Mouse (Mus musculus): Measurements from ENCODE around the gene Gm10354. TPM values are rescaled to one million over a fixed set of nuclear protein-coding genes. Genes with fewer than 3 reads are reported as not detected.
"Not testable (repeated sequence)": the region's sequence is repeated elsewhere in the genome, so short reads cannot be mapped to it uniquely, and the experiment has no call there.

Gene Gm10354
- polyA plus RNA-seq, 1 experiment from 2014 or later, result not detected

DNA sequence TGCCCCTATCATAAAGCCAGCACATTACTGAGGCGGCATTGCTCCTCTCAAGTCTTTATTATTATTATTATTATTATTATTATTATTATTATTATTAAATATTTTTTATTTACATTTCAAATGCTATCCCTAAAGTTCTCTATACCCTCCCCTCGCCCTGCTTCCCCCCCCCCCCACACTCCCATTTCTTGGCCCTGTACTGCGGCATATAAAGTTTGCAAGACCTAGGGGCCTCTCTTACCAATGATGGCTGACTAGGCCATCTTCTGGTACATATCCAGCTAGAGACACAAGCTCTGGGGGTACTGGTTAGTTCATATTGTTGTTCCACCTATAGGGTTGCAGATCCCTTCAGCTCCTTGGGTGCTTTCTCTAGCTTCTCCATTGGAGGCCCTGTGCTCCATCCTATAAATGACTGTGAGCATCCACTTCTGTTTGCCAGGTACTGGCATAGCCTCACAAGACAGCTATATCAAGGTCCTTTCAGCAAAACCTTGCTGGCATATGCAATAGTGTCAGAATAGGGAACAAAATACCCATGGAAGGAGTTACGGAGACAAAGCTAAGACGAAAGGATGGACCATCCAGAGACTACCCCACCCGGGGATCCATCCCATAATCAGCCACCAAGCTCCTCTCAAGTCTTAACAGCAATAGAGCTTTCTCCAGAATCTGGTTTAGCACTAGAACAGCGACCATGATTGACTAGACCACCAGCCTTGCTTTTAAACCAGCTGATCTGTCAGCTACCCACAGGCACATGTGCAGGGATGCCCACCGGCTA is 11.8 kb upstream of the Gm10354 start:
- not testable (repeated sequence) for H3K4me3 ChIP-seq; H3K27ac ChIP-seq; H3K4me1 ChIP-seq; H3K27me3 ChIP-seq (ENCODE audit: insufficient read depth, poor library complexity, severe bottlenecking); H3K36me3 ChIP-seq
- peaks cover 17% of the 10 kb centered on the region for H3K9me3 ChIP-seq
- 74% methylated on average over 8 of the region's 8 CpGs for WGBS
- peak; percentile 69 for DNase-seq (ENCODE audit: low spot score)

DNA sequence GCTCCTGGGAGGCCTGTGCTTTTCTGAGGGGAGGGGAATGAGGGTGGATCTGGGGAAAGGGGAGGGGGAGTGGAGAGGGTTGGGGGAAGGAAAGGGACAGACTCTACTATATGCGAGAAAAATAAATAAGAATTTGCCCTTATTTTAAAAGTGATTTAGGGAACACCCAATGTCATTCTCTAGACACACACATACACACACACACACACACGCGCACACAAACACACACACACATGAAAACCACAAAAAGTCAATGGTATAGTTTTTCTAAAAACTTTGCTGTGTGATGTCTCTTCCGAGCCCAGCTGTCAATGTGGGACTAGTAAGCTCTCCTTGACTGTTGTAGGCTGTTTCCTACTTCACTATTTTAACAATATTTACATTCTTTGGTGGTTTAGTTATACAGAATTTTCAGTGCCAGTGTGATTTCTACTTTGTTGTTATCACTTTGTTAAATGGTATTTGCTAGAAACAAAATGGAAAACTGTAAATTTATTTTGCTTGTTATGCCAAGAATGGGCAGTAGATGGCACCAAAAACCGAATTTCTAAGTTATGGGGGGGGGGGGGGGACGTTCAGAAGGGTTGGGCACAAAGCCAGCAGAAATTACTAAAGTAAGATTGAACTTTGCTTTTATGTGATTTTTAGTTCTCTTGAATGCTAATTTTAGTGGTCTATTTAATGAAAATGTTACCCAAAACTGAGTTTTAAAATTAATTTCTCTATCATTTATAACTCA is 8.1 kb upstream of the Gm10354 start:
- not testable (repeated sequence) for H3K27me3 ChIP-seq (ENCODE audit: insufficient read depth, poor library complexity, severe bottlenecking); DNase-seq (ENCODE audit: low spot score); H3K4me3 ChIP-seq; H3K4me1 ChIP-seq; H3K27ac ChIP-seq; H3K36me3 ChIP-seq
- H3K9me3 ChIP-seq, result peaks cover 11% of the 10 kb centered on the region
- 49% methylated on average over 6 of the region's 6 CpGs for WGBS

DNA sequence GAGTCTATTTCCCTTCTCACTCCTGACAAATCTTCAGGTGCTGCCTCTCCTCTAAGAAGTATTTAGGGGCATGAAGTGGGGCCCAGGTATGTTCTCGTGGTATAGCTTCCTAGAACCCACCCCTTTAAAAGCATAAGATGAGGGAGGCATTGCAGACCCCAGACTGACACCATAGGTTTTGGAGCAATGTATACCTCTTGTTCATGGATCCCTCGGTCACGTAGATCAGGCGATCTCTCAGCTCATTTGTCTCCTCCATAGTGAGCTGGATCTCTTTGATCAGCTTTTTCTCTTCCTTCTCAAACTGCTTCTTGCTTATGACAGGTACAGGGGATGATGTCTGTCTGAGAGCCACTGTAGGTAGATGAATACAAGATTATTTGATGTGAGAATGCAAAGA is 1.4 kb downstream of the Gm10354 start:
- H3K36me3 ChIP-seq; H3K27me3 ChIP-seq (ENCODE audit: insufficient read depth, poor library complexity, severe bottlenecking); H3K27ac ChIP-seq; H3K4me3 ChIP-seq; H3K4me1 ChIP-seq: not testable (repeated sequence)
- WGBS, result 74% methylated on average over 4 of the region's 4 CpGs
- DNase-seq (ENCODE audit: low spot score), result peak; percentile 72
- peaks cover 17% of the 10 kb centered on the region for H3K9me3 ChIP-seq

DNA sequence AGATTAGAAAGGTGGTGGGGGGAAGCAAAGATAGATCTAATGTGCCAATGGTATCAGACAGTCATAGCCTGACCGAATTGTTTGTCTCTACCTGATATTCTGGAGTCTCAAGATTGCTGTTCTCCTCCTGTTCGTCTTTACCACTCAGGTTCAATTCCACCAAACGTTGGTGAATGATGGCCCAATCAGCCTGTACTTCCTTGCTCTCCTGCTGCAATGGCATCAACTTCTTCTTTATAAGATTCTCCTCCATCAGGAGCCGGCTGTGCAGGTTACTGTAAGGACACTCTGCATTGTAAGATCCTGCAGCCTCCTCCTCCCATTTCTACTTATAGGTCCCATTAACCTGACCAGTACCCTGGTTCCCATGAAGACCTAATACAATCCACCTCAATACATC is 3.4 kb downstream of the Gm10354 start:
- not testable (repeated sequence) for H3K27ac ChIP-seq
- peaks cover 22% of the 10 kb centered on the region for H3K9me3 ChIP-seq

DNA sequence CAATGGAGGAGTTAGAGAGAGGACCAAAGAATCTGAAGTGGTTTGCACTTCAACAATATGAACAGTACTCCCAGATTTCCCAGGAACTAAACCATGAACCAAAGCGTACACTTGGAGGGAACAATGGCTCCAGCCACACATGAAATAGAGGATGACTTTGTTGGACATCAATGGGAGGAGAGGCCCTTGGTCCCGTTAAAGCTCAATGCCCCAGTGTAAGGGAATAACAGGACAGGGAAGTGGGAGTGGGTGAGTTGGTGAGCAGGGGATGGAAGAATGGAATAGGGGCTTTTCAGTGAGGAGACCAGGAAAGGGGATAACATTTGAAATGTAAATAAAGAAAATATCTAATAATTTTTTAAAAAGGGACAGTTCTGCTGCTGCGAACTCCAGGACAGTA is 5.9 kb downstream of the Gm10354 start:
- H3K9me3 ChIP-seq, result peaks cover 15% of the 10 kb centered on the region

More for the DNA sequence above, 3.4 kb downstream of the Gm10354 start:
- H3K27me3 ChIP-seq (ENCODE audit: insufficient read depth, poor library complexity, severe bottlenecking); H3K36me3 ChIP-seq; H3K4me1 ChIP-seq; H3K4me3 ChIP-seq; DNase-seq (ENCODE audit: low spot score): not testable (repeated sequence)
- WGBS, result 56% methylated on average over 4 of the region's 4 CpGs

DNA sequence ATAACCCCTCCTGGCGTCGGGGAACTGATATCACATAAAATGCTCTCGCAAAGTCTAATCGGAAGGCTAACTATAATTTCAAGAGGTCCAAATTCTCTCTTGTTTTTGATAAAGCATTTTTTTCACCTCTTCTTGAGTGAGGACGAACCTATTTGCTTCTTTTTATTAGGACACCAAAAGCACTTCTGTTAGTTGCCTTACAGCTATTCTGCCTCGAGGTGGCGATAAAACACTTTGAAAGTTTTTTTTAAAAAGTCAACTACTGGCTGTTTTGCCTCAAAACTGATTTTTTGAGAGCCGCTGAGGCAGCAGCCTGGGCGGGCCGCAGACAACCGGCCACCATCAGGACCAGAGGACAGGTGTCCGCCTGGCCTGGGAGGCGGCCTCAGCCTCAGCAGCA is 14.9 kb downstream of the Gm10354 start:
- peaks cover 14% of the 10 kb centered on the region for H3K9me3 ChIP-seq
- DNase-seq (ENCODE audit: low spot score), result peak; percentile 39
- not testable (repeated sequence) for H3K36me3 ChIP-seq; H3K27me3 ChIP-seq (ENCODE audit: insufficient read depth, poor library complexity, severe bottlenecking); H3K4me3 ChIP-seq; H3K27ac ChIP-seq; H3K4me1 ChIP-seq
- 76% methylated on average over 13 of the region's 13 CpGs for WGBS

More for the DNA sequence above, 5.9 kb downstream of the Gm10354 start:
- not testable (repeated sequence) for DNase-seq (ENCODE audit: low spot score); H3K27me3 ChIP-seq (ENCODE audit: insufficient read depth, poor library complexity, severe bottlenecking); H3K4me1 ChIP-seq; H3K36me3 ChIP-seq; H3K27ac ChIP-seq; H3K4me3 ChIP-seq
- 77% methylated on average over 3 of the region's 3 CpGs for WGBS

DNA sequence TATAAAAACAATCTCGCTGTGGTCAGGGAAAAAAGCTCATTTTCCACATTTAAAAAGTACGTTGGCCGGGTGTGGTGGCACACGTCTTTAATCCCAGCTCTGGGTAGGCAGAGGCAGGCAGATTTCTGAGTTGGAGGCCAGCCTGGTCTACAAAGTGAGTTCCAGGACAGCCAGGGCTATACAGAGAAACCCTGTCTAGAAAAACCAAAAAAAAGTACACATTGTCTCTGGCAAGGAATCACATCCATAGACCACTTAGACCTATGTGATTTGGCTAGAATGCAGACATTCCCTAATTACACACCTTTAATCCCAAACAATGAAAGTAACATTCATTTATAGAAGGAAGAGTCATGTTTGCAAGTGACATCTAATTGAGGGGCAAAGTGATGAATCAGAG is 17.2 kb downstream of the Gm10354 start:
- H3K36me3 ChIP-seq; H3K27ac ChIP-seq; DNase-seq (ENCODE audit: low spot score); H3K4me3 ChIP-seq; H3K27me3 ChIP-seq (ENCODE audit: insufficient read depth, poor library complexity, severe bottlenecking); H3K4me1 ChIP-seq: not testable (repeated sequence)
- 77% methylated on average over 4 of the region's 4 CpGs for WGBS
- peaks cover 17% of the 10 kb centered on the region for H3K9me3 ChIP-seq

DNA sequence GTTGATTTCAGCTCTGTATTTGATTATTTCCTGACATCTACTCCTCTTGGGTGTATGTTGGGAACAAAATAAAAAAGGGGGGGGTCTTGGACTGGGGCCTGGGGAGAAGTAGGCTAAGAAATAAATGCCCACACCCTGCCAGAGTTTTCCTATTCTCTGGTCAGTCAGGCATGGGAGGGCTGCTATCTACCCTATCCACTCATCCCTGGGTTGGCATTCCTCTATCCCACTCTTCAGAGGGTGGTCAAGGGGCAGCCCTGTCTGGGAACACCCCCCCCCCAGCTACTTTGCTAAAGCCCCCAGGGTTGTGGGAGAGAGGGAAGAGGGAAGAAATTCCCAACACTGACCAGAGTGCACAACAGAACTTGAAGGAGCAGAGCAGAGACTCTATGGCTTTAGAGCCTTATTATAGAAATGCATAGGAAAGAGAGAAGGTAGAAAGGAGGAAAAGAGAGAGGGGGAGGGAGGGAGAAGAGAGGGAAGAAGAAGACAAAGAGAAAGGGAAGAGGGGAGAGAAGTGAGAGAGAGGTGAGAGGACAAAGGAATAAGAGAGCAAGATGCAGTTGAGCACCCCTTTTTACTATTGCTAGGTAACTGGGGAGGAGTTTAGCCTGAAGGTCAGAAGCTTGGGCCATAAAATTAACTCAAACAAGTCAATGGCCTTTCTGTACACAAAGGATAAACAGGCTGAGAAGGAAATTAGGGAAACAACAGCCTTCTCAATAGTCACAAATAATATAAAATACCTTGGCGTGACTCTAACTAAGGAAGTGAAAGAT is 22.6 kb downstream of the Gm10354 start:
- H3K27ac ChIP-seq; DNase-seq (ENCODE audit: low spot score); H3K36me3 ChIP-seq; H3K4me3 ChIP-seq; H3K27me3 ChIP-seq (ENCODE audit: insufficient read depth, poor library complexity, severe bottlenecking); H3K4me1 ChIP-seq: not testable (repeated sequence)
- 84% methylated on average over 1 of the region's 1 CpGs for WGBS
- H3K9me3 ChIP-seq, result peaks cover 21% of the 10 kb centered on the region

DNA sequence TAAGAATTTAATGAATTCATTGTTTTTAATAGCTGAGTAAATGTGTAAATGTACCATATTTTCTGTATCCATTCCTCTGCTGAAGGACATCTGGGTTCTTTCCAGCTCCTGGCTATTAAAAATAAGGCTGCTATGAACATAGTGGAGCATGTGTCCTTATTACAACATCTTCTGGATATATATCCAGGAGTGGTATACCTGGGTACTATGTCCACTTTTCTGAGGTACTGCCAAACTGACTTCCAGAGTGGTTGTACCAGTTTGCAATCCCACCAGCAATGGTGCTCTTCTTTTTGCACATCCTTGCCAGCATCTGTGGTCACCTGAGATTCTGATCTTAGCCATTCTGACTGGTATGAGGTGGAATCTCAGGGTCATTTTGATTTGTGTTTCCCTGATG is 25.1 kb downstream of the Gm10354 start:
- H3K27ac ChIP-seq; H3K27me3 ChIP-seq (ENCODE audit: insufficient read depth, poor library complexity, severe bottlenecking); DNase-seq (ENCODE audit: low spot score); H3K4me1 ChIP-seq; H3K4me3 ChIP-seq; H3K36me3 ChIP-seq: not testable (repeated sequence)
- H3K9me3 ChIP-seq, result peaks cover 18% of the 10 kb centered on the region

DNA sequence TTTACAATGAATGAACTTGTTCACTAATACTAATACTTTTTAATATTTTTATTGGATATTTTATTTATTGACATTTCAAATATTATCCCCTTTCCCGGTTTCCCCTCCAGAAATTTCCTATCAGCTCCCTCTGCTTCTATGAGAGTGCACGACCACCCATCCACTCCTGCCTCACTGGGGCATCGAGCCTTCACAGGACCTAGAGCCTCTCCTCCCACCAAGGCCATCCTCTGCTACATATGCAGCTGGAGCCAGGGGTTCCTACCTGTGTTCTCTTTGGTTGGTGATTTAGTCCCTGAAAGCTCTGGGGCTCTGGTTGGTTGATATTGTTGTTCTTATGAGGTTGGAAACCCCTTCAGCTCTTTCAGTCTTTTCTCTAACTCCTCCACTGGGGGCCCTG is 26.0 kb downstream of the Gm10354 start:
- WGBS, result 65% methylated on average over 3 of the region's 3 CpGs
- H3K36me3 ChIP-seq; H3K4me3 ChIP-seq; H3K27ac ChIP-seq; H3K4me1 ChIP-seq; H3K27me3 ChIP-seq (ENCODE audit: insufficient read depth, poor library complexity, severe bottlenecking): not testable (repeated sequence)
- peak; percentile 73 for DNase-seq (ENCODE audit: low spot score)
- peaks cover 19% of the 10 kb centered on the region for H3K9me3 ChIP-seq

DNA sequence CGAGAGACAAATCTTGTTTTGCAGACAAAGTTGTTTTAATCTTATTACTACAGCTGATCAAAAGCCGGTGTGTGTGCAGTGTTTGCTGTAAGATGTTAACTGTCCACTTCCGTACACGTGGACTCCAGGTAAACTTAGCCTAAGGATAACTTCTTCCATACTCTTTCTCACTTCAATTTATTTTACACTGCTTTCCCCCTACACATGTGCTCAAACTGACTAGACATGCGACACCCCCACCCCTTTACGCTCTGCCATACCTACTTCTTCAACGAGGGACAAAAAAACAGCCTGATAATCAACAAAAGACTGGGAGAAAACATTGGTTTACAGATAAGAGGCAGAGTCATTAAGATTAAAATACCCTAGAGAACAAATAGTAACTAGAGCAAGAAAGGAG is 26.9 kb downstream of the Gm10354 start:
- H3K4me1 ChIP-seq; H3K27me3 ChIP-seq (ENCODE audit: insufficient read depth, poor library complexity, severe bottlenecking); H3K36me3 ChIP-seq; H3K27ac ChIP-seq; H3K4me3 ChIP-seq: not testable (repeated sequence)
- H3K9me3 ChIP-seq, result peaks cover 19% of the 10 kb centered on the region
- 59% methylated on average over 7 of the region's 7 CpGs for WGBS
- DNase-seq (ENCODE audit: low spot score), result peak; percentile 71

DNA sequence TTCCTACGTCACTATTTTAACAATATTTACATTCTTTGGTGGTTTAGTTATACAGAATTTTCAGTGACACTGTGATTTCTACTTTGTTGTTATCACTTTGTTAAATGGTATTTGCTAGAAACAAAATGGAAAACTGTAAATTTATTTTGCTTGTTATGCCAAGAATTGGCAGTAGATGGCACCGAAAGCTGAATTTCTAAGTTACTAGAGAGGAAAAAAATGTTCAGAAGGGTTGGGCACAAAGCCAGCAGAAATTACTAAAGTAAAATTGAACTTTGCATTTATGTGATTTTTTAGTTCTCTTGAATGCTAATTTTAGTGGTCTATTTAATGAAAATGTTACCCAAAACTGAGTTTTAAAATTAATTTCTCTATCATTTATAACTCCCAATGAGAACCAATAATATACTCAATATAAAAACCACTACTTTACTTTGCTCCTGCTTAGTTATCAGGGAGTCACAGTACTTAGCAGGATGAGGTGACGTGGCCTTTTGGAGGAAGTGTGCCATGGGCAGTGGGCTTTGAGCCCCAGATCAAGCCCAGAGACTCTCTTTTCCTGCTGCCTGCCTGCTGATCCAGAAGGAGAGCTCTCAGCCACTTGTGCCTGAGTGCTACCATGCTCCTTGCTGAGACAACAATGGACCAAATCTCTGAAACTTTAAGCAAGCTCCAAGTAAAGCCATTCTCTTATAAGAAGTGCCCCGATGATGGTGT is 31.1 kb downstream of the Gm10354 start:
- 55% methylated on average over 4 of the region's 4 CpGs for WGBS

DNA sequence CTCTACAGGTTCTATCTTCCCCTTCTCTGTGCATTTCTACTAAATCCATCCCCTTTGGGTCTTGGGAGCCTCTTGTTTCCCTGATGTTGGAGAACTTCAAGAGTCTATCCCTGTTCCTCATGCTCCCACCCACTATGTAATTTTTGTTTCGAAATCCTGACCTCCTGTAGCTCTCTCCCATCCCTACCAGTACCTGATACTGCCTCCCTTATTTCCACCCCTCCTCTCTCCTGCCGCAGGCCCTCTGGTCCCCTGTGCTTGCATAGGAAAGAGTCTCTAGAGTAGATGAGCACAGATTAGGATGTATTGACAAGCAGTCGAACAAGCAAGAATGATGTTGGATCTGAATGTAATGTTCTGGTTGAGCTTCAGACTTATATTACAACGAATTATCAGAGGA is 33.2 kb downstream of the Gm10354 start:
- not testable (repeated sequence) for H3K36me3 ChIP-seq; H3K27me3 ChIP-seq (ENCODE audit: insufficient read depth, poor library complexity, severe bottlenecking); H3K9me3 ChIP-seq; H3K4me3 ChIP-seq; H3K4me1 ChIP-seq; H3K27ac ChIP-seq; DNase-seq (ENCODE audit: low spot score)
- WGBS, result 44% methylated on average over 4 of the region's 4 CpGs

More for the DNA sequence above, 31.1 kb downstream of the Gm10354 start:
- peak; percentile 74 for DNase-seq (ENCODE audit: low spot score)
- H3K36me3 ChIP-seq; H3K4me3 ChIP-seq; H3K4me1 ChIP-seq; H3K9me3 ChIP-seq; H3K27me3 ChIP-seq (ENCODE audit: insufficient read depth, poor library complexity, severe bottlenecking); H3K27ac ChIP-seq: not testable (repeated sequence)

Measured in heart, embryonic 10.5 days (tissue).